Mouse (Mus musculus) cerebellum, adult 18-20 months (tissue): ENCODE measurements around the gene Rpl28.

ENCODE experiments used
- DNase-seq, 2 experiments: peaks; one replicate each; pipeline ENCODE4 v3.0.0; 2021

Gene Rpl28

GRCm38 (mm10) chr7:4792278-4793212 lies at the start of gene Rpl28:
Rpl28 (plus strand) TSS chr7:4792874.
- DNase-seq = peak; percentile 93 to 97

GRCm38 (mm10) chr7:4743354-4743753 lies 49.3 kb upstream of the Rpl28 start:
- DNase-seq = no peak

GRCm38 (mm10) chr7:4744886-4745285 lies 47.8 kb upstream of the Rpl28 start:
- DNase-seq = no peak

GRCm38 (mm10) chr7:4746326-4746980 lies 46.2 kb upstream of the Rpl28 start:
- DNase-seq = no peak

GRCm38 (mm10) chr7:4747156-4747899 lies 45.3 kb upstream of the Rpl28 start:
- DNase-seq = no peak

GRCm38 (mm10) chr7:4748321-4748720 lies 44.4 kb upstream of the Rpl28 start:
- no peak for DNase-seq

- DNase-seq = no peak
Measured at GRCm38 (mm10) chr7:4749169-4749568, 43.5 kb upstream of the Rpl28 start.

GRCm38 (mm10) chr7:4751971-4752820 lies 40.5 kb upstream of the Rpl28 start:
- DNase-seq = no peak

- peak in 1 of 2 experiments; percentile 29 for DNase-seq
Measured at GRCm38 (mm10) chr7:4752821-4753570, 39.7 kb upstream of the Rpl28 start, which contains the start of gene Cox6b2. Cox6b2 (minus strand) TSS chr7:4753094.

GRCm38 (mm10) chr7:4759670-4760069 lies 33.0 kb upstream of the Rpl28 start:
- no peak for DNase-seq

- DNase-seq = no peak
Measured at GRCm38 (mm10) chr7:4764946-4765710, 27.5 kb upstream of the Rpl28 start.

- no peak for DNase-seq
Measured at GRCm38 (mm10) chr7:4771202-4771601, 21.5 kb upstream of the Rpl28 start, which contains the start of gene Fam71e2. Fam71e2 (minus strand) TSS chr7:4771302.

- no peak for DNase-seq
Measured at GRCm38 (mm10) chr7:4776131-4776530, 16.5 kb upstream of the Rpl28 start.

GRCm38 (mm10) chr7:4776861-4777830 lies 15.5 kb upstream of the Rpl28 start:
- DNase-seq = no peak

GRCm38 (mm10) chr7:4777851-4778637 lies 14.6 kb upstream of the Rpl28 start:
- DNase-seq = no peak

- DNase-seq = no peak
Measured at GRCm38 (mm10) chr7:4779921-4780320, 12.8 kb upstream of the Rpl28 start.

GRCm38 (mm10) chr7:4782130-4782529 lies 10.5 kb upstream of the Rpl28 start:
- DNase-seq = no peak

GRCm38 (mm10) chr7:4782759-4783158 lies 9.9 kb upstream of the Rpl28 start, which contains the start of the genes Il11 and Tmem190:
Il11 (minus strand) TSS chr7:4782859.
Tmem190 (plus strand) TSS chr7:4782937.
- no peak for DNase-seq
